Mouse (Mus musculus) embryo, embryonic 10 days (tissue): ENCODE results near the gene Ddx47.

Experiments
- DNase-seq: peaks from one replicate; pipeline ENCODE4 v3.0.0-alpha.2; 2015; ENCODE audit warnings: low spot score

The Ddx47 gene

GRCm38 (mm10) chr6:135006372-135006771 is 5.0 kb upstream of the Ddx47 start:
- no peak for DNase-seq

DNA sequence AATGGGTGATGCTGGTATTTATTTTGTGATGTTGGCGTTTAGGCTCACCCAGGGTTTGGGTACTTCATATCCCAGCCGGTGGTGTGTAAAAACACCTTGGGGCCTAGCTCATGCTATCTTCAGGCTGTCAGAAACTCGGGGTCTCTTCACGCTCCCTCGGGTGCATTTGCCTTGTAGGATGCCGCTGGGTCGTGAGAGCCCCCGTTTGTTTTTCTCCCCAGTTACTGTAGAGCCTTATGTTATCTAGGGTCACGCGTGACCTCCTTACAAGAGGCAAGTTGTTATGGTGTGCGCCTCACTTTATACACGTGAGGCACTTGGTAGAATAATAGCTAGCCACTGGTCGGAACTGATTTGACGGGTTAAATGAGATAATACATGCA is 313 bp downstream of the Ddx47 start:
- DNase-seq = no peak

DNA sequence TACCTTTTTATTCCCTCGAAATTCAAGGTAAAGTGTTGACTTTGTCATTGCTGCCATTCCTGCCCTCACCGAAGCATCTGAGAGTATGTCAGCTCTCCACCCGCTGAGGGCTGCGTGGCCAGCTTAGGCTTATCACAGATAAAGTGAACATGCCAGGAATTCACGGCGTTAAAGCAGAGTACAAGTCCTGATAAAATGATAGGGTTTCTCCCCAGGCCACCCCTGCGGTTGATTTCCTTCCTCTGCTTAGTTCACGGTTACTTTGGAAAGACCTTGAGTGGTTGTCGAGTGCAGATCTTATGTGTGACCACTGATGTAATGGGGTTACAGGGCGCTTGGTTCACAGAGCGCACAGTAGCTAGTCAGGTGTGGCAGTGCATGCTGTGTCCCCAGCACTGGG is 5.8 kb downstream of the Ddx47 start:
- no peak for DNase-seq

- no peak for DNase-seq
Measured at GRCm38 (mm10) chr6:135019564-135019963, 8.2 kb downstream of the Ddx47 start.

DNA sequence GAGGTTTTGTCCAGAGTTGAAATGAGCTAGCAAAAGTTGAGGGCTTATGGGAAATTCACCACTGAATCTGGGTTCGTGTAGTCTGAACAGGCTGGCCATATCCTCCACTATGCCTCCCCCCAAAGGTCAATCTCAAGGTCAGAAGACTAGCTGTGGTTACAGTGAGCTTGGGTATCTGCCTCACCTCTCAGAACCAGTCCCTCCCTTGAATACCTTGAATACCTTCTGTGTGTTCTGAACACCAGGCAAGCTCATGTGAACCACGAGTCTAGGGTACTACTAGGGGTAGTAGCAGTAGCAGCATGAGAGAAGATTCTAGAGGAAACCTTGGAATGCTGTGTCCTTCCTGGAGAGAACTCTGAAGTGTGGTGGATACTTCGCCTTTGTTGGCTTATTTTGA is 10.2 kb downstream of the Ddx47 start:
- DNase-seq = no peak

DNA sequence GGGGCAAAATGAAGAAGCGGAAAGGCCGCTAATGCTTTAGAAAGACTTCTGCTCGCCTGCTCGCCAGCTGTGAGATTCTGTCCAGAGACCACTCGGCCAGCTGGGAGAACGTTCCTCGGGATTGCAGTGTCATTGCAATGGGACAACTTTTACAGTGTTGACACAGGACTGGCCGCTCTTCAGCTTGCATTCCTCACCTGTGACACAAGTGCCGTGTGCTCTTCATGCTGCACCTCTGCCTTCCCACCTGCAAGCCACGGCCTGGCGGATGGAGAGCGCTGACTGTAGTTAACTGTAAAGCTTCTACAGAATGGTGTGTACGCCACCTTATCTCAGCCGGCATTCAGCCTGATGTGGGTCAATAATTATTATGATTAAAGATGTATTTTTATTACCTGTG is 12.0 kb downstream of the Ddx47 start:
- no peak for DNase-seq

GRCm38 (mm10) chr6:135024781-135025420 is 13.5 kb downstream of the Ddx47 start:
- no peak for DNase-seq

GRCm38 (mm10) chr6:135026232-135026631 is 14.8 kb downstream of the Ddx47 start:
- peak; percentile 49 for DNase-seq

DNA sequence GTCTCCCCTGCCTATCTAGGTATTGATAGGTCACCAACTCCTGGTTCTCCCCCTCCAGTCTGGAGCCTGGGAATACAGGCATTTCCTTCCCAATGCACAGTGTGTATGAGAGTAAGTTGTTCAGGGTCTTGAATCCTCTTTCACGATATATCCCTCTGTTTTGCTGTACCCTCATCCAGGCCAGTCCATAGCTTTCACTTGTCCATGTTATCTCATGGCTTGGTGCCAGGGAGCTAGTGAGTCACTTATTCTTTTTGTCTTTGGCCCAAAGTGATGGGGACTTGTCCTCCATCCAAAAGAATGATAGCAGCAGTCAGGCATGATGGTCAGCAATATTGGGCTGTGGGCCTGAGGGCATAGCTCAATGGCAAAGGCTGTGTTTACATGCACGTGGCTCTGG is 15.3 kb downstream of the Ddx47 start:
- no peak for DNase-seq

- no peak for DNase-seq
Measured at GRCm38 (mm10) chr6:135029246-135029645, 17.8 kb downstream of the Ddx47 start.

DNA sequence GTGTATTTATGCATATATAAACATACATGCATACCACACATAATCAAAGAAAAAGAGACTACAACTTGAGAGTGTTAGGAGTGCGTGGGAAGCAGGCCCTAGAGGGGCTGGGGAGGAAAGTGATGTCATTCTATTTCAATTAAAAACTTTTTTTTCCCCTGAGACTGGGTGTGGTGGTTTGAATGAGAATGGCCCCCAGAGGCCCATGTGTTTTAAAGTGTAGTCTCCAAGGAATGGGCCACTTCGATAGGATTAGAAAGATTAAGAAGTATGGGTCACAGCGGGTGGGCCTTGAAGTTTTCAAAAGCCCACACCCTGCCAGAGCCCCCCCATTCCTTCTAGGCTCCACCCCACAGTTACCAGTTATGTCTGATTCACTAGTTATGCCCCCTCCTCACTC is 27.3 kb downstream of the Ddx47 start:
- DNase-seq = no peak

DNA sequence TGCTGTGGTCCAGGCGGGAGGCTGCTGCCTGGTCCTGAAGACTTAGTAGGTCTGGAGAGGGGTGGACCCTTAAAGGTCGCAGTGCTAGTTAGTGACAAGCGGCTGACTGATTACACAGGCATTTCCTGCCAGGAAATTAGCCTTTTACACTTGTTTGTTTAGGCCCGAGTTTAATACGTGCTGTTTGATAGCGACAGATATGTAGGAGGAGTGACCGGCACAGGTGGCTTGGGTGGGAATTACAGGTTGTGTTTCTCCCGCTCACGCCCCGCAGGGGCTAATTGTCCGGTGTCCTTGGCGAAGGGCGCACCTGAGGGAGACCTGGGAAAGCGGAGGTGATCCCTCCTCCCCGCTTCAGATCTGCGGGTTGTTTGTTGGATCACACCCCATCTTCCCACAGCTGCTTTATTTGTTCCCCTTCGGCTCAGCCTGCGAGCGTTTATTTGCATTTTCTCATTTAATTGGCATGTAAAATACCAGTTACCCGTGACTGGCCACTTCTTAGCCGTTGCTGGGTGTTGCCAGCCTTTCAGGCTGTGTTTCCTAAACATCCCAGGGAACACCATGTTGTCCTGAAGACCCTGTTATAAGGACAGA is 29.0 kb downstream of the Ddx47 start:
- DNase-seq = peak; percentile 29

DNA sequence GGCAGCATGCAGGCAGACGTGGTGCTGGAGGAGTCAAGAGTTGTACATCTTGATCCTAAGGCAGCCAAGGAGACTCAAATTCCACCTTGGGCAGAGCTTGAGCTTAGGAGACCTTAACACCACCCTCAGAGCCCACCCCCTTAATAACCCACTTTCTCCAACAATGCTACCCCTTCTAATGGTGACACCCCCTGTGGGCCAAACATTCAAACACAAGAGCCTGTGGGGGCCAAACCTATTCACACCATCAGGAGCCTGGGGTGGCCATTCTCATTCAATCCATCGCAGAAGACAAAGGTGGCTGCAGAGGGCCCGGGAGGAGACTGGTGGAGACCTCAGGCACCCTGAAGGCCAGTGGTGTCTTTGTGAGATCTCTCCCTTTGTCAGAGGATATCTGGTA is 30.5 kb downstream of the Ddx47 start:
- DNase-seq = no peak

DNA sequence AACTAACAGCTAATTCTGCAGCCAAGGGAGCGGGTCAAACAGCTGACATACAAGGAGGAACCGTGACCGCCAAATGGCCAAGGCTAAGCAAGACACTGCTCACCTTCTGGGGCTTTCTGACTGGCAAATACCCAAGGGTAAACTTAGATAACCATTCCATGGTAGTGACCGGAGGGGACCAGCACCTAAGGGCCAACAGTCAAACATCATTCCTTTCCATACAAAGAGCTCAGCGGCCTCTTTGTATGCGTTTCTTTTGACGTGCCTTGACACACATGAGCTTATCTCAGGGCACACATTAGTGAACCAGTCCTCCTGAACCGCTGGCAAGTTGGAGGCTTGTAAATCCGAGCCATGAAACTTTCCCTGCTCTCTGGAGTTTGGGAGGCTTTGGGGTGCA is 35.9 kb downstream of the Ddx47 start:
- no peak for DNase-seq

DNA sequence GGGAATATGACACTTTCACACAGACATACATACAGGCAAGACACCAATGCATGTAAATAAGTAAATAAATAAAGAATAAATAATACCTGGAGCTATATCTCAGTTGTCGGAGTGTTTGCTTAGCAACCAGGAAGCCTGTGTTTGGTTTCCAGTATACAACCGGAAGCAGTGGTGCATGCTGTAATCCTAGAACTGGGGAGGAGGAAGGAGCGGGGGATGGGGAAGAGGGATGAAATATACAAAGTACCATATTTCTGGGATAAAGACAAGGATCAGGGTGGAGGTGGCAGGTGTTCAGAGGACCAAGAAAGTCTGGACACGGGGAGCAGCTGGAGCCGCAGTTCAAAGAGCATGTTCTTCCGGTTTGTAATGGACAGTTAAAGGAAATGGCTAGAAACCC is 37.1 kb downstream of the Ddx47 start:
- no peak for DNase-seq

- no peak for DNase-seq
Measured at GRCm38 (mm10) chr6:135048956-135049355, 37.5 kb downstream of the Ddx47 start.

- DNase-seq = no peak
Measured at GRCm38 (mm10) chr6:135053789-135054188, 42.4 kb downstream of the Ddx47 start.

- DNase-seq = no peak
Measured at GRCm38 (mm10) chr6:135055882-135056281, 44.5 kb downstream of the Ddx47 start.

DNA sequence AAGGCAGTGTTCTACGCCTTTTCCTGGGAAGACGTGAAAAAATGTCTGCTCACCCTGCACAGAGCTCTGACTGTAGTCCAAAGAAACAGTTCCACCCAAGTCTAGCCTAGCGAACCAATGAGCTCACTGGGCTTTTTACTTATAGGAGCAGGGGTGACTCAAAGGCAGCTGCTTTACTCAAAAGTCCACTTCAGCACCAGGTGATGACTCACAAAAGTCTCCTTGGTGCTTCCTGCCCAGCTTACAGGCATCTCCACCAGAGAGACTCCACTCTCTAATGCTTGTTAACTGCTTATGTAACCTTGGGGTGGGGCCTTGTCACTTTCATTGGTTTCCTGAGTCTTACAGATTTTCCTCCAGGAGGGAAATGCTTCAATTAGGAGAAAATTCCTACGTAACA is 49.3 kb downstream of the Ddx47 start:
- DNase-seq = no peak

GRCm38 (mm10) chr6:135064621-135065020 is 53.2 kb downstream of the Ddx47 start:
- DNase-seq = no peak

- DNase-seq = peak; percentile 77
Measured at GRCm38 (mm10) chr6:135065236-135065957, 54.0 kb downstream of the Ddx47 start, which contains the start of gene Gprc5a. Gprc5a (plus strand) TSS chr6:135065651.

- peak; percentile 33 for DNase-seq
Measured at GRCm38 (mm10) chr6:135066795-135067445, 55.5 kb downstream of the Ddx47 start.

DNA sequence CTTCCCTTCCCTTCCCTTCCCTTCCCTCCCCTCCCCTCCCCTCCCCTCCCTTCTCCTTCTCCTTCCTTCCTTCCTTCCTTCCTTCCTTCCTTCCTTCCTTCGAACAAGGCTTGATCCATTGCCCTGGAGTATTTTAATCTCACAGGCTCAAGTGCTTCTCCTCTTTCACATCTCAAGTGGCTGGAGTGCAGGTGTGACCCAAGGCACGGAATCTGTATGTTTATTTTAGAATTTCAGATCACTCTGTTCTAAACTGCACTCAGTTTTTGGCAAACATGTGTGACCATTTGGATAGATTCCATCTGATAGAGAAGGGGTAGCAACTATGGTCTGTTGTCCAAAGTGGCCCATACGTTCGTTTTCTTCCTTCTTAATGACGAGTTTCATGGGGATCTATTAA is 56.8 kb downstream of the Ddx47 start:
- no peak for DNase-seq
